Mouse (Mus musculus) E14TG2a.4 (cell line): ENCODE results near the gene Fth1.

ENCODE experiments used
- CTCF ChIP-seq: conservative IDR thresholded peaks from 2 replicates; pipeline ENCODE4 v1.5.1; 2014; ENCODE audit warnings: low read length
- NANOG ChIP-seq: IDR thresholded peaks from 2 replicates; pipeline ENCODE4 v1.6.1; 2014; ENCODE audit warnings: borderline replicate concordance, low read length, mixed read lengths
- POU5F1 ChIP-seq: IDR thresholded peaks from 2 replicates; pipeline ENCODE4 v1.6.1; 2014; ENCODE audit warnings: low read length, borderline replicate concordance

GRCm38 (mm10) chr19:10001206-10001969 is 21.0 kb downstream of the Fth1 start, which contains the start of the genes Best1 and Rab3il1:
- TF ChIP-seq CTCF (no peak), NANOG (no peak), POU5F1 (no peak)
